Mouse (Mus musculus) frontal cortex, adult (tissue): ENCODE data around the gene BC049762.

Source experiments
- ATAC-seq: cut with Nextera tagmentation; 2 replicates; pipeline ENCODE4 v1.9.2; 2017; ENCODE audit warnings: mild to moderate bottlenecking, moderate library complexity, mixed read lengths; ENCODE audit not compliant: low TSS enrichment

The BC049762 gene

DNA sequence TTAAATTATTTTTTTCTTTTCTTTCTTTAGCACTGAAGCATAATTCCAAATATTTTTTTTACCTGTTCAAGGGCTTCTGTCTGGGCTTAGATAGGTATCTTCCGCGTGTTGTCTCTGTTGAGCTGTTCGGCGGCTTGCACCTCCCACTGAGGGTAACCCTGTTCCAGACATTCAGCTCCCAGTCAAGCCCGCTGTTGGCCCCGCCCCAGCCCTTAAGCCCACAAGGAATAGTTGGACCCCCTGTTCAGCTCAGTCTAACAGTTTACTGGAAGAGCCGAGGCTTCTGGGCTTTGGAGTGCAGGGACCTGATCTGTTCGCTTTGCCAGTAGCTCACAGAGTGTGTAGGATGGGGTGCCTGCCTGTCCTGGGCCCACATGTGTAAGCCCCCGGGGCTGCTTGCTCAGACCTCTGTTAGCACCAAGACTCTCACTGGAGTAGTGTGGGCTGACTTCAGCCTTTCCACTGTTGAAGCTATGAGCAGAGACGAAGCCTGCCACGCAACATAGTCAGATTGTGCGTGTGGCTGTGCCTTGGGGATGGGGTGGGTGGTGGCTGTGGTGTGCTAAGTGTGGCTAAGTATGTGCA lies 43.4 kb downstream of the BC049762 start:
- no peak for ATAC-seq

DNA sequence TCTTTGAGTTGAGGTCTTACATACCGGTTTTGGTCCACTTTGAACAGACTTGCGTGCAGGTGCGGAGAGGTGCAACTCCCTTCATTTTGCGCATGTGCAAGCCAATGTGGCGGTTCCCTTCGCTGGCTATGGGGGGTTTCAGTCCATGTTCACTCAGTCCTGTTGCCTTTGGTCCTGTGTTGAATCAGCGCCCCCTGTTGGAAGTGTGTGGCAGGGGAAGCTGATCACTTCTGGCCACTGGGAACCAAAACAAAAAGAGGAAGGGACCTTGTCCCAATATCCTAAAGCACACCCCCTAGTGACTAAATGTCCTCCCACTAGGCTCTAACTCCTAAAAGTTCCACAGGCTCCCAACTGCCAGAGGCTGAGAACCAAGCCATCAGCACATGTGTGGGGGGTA lies 48.8 kb downstream of the BC049762 start:
- ATAC-seq: no peak

- ATAC-seq: no peak
Observed at GRCm38 (mm10) chr11:51211426-51211825, 51.4 kb downstream of the BC049762 start.

GRCm38 (mm10) chr11:51207758-51208157 lies 55.1 kb downstream of the BC049762 start:
- ATAC-seq: no peak
